Mouse (Mus musculus) Patski (cell line): ENCODE results near the gene Lrrc36. TPM values are rescaled to one million over a fixed set of nuclear protein-coding genes. Genes with fewer than 3 reads are reported as not detected.

Experiments
- ATAC-seq: fragments of 100-300 bp; one replicate; pipeline ENCODE4 v1.8.0; 2021
- CTCF ChIA-PET: fragments of 350-600 bp; sonication (Branson Sonifier 250); formaldehyde crosslinking; loops from one replicate; lab custom pipeline; 2022; ENCODE audit warnings: inconsistent platforms; lab: Charles Lee
- POLR2A ChIA-PET: fragments of 350-600 bp; sonication (Branson Sonifier 250); formaldehyde crosslinking; loops from one replicate; lab custom pipeline; 2022; ENCODE audit warnings: antibody characterized with exemption, inconsistent platforms; lab: Charles Lee
- DNase-seq: peaks from one replicate; pipeline ENCODE4 v3.0.0-alpha.2; 2011; ENCODE audit warnings: low read depth, low spot score
- H3K27me3 ChIP-seq: fragments of 371-371 bp; one replicate; pipeline ENCODE4 v1.5.1; 2021
- CTCF ChIP-seq: fragments of 100-300 bp; IDR thresholded peaks from one replicate; pipeline ENCODE4 v1.5.1; 2021
- in situ Hi-C: fragments of 300-500 bp; cut with MboI; formaldehyde crosslinking; loops from 3 replicates; pipeline ENCODE4 v1.11.1; 2018; ENCODE audit warnings: low pct_unique_long_range_greater_than_20kb, mixed read lengths
- polyA plus RNA-seq: library from polyadenylated mRNA; unstranded; gene quantifications from one replicate; pipeline ENCODE4 v1.2.3, GENCODE M21; 2021

The Lrrc36 gene
- polyA plus RNA-seq, 1 experiment from 2014 or later: not detected

DNA sequence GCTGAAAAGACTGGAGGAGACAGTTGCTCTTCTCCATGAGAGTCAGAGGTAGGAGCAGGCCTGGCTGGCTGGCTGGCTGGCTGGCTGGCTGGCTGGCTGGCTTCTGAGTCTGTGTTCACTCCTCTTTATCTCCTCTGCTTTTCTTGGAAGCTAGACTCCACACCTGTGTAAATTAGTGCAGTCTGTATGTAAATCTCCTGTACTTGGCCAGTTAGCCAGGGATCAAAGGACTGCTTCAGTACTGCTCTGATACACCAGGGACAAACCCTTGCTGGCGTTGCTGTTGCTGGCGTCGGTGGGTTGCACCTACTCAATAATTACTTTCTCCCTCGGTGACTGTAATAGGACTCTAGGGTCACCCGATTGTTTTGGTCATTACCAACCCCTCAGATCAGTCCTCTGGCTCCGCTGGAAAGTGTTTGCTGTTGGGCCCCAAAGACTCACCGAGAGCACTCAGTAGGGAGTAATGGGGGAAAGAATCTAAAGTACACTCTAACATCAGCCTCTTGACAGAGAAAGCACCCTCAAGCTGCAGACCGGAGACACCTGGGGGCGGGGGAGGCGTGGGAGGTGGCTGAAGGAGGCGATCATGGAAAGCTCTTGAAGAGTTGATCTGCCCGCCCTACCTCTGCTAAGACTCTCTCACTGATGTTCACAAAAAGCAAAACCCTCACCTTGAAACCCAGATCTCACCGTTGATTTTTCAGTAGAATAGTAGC, 47.9 kb downstream of the Lrrc36 start:
- in situ Hi-C loops: no loop called here
- POLR2A ChIA-PET: no interaction called here
- no peak for ATAC-seq

DNA sequence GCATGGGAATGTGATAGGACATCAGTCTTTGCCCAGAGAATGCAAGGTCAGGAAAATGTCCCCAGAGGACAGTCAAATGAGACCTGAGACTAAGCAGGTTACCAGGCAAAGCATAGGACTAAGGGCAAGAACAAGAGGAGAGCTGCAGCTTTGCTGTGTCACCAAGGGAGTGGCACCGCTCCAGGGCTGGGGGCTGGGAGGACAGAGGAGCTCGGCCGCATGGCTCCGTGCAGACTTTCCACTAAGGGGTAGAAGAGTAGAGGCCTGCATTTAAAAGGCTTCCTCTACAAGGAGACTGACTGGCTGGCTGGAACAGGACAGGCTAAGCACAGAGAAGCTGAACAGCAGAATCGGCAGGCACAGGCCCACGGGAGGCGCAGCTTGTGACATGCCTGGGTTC, 51.2 kb downstream of the Lrrc36 start:
- ChIA-PET CTCF (interaction anchor here (0.8 to 1.3 kb wide), 4 partner anchors 8 to 13 kb away, joined by 3 to 4 read pairs (median 3); no protein-coding TSS in a partner anchor), POLR2A (no interaction called here)
- DNase-seq (no peak), ATAC-seq (no peak)
- H3K27me3 ChIP-seq: no peaks in the 10 kb centered on the region
- in situ Hi-C loops: no loop called here
- no peak for TF ChIP-seq CTCF

More for the DNA sequence above, 47.9 kb downstream of the Lrrc36 start:
- H3K27me3 ChIP-seq: peaks cover 3% of the 10 kb centered on the region
- DNase-seq: no peak
- TF ChIP-seq CTCF: no peak
- CTCF ChIA-PET: no interaction called here

DNA sequence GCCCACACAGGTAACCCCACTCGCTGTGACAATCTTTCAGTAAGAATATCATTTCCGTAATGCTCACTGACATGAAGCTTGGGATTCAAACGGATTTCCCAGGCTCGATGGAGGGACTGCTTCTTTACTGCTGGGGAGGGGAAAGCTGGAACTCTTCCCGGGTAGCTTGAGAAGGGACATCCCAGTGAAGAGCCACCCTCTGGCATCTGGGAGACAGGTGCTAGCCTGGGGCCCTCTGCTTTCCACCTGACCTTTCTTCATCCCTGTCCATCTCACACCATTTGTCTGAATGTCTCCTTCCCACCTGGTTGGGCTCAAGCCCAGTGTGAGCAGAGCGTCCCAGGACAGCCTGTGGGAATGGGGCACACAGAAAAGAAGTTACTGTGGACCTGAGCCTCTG, 52.9 kb downstream of the Lrrc36 start:
- DNase-seq: no peak
- H3K27me3 ChIP-seq: no peaks in the 10 kb centered on the region
- ChIA-PET POLR2A (interaction anchor here (0.9 kb wide), 1 partner anchor 15 kb away, joined by 4 read pairs; no protein-coding TSS in a partner anchor), CTCF (interaction anchor here (0.9 to 1.2 kb wide), 2 partner anchors 9 to 14 kb away, joined by 3 to 5 read pairs; no protein-coding TSS in a partner anchor)
- in situ Hi-C loops: no loop called here
- ATAC-seq: no peak
- no peak for TF ChIP-seq CTCF

DNA sequence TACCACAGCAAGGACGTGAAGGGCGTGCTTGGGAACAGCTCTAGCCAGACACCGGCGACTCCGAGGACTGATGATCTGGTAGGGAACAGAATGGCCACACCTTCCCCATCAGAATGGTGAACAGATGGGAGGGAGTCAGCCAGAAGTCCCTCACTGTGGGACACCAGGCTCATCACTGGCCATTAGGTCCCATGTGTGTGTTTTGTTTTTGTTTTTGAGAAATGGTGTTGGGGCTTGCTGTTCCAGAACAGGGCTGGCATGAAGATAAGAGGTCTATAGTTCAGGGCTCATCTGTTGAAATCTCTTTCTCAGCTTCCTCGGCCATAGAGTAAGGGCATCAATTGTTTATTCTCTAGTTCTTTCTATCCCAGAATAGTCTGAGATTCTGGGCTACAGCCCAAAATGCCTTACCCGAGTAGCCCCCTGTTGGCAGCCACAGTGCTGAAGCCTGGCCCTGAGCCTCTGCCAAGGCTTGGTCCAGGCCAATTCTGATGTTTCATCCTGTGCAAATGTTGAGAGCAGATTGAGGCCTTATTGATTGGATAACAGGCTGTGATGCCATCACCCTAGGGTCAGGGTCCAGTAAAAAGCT, 53.4 kb downstream of the Lrrc36 start:
- no peak for ATAC-seq
- POLR2A ChIA-PET: interaction anchor here (0.9 kb wide), 1 partner anchor 14 kb away, joined by 4 read pairs; no protein-coding TSS in a partner anchor
- H3K27me3 ChIP-seq: no peaks in the 10 kb centered on the region
- in situ Hi-C loops: no loop called here
- DNase-seq: no peak
- TF ChIP-seq CTCF: no peak
- CTCF ChIA-PET: interaction anchor here (1.2 kb wide), 1 partner anchor 13 kb away, joined by 3 read pairs; no protein-coding TSS in a partner anchor

DNA sequence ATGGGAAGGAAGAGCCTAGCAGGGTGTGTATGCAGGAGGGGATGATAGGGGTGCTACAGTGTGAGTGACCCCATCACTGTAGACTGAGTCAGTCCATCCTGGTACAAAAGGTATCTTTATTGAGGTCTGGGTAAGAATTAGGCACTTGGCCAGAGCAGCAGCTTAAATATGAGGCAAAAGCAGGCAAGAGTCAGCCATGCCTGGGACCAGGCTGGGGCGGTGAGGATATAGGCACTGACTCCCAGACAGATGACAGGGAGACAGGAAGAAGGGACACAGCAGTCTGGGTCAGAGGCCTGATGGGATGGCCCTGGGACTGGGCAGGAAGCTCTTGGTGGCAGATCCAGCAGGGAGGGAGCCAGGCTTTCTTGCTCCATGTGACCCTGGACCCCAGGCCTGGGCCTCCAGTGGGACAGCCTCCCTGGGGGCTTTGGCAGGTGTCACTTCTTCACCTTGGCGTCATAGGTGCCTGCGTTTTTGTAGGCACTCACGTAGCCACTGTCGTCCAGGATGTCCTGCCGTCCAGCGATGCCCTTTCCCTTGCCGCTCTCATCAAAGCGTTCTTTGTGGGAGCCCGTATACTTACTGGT, 54.1 kb downstream of the Lrrc36 start:
- ChIA-PET CTCF (interaction anchor here (1.2 kb wide), 1 partner anchor 12 kb away, joined by 3 read pairs; no protein-coding TSS in a partner anchor), POLR2A (no interaction called here)
- H3K27me3 ChIP-seq: no peaks in the 10 kb centered on the region
- DNase-seq (no peak), ATAC-seq (no peak)
- in situ Hi-C loops: no loop called here
- no peak for TF ChIP-seq CTCF

DNA sequence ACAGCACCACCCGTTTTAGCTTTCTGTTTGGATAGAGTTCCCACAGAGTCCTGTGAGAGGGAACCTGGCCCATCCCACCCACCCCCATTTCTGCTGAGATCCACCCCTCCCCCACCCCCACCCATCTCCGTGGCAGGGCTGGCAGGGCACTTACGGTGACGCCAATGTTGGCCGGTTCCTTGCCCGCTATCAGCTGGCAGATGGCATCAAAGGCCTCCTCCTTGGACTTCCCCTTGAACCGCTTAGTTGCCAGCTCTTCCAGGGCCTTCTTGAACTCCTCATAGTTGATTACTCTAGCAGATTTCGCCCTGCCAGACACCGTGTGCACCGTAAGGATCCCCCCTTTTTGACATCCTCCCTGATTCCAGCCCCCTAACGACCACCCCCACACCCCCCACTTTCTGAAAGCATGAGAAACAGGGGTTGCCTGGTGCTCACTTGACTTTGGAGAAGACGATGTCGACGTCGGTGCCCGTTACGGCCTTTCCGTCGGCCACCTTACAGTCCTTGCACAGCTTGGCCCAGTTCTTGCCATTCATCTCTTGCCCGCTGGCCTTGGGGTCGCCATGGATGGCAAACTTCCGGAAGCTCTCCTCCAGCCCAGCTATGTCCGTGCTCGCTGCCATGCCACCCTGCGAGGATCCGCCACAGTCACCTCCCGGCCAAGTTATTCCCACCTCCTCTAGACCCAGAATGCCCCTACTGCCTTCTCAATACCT, 54.8 kb downstream of the Lrrc36 start:
- TF ChIP-seq CTCF: no peak
- DNase-seq: no peak
- POLR2A ChIA-PET: interaction anchor here (0.6 kb wide), 2 partner anchors 17 to 56 kb away, joined by 3 read pairs; no protein-coding TSS in a partner anchor
- H3K27me3 ChIP-seq: no peaks in the 10 kb centered on the region
- in situ Hi-C loops: no loop called here
- ATAC-seq: no peak
- CTCF ChIA-PET: no interaction called here

DNA sequence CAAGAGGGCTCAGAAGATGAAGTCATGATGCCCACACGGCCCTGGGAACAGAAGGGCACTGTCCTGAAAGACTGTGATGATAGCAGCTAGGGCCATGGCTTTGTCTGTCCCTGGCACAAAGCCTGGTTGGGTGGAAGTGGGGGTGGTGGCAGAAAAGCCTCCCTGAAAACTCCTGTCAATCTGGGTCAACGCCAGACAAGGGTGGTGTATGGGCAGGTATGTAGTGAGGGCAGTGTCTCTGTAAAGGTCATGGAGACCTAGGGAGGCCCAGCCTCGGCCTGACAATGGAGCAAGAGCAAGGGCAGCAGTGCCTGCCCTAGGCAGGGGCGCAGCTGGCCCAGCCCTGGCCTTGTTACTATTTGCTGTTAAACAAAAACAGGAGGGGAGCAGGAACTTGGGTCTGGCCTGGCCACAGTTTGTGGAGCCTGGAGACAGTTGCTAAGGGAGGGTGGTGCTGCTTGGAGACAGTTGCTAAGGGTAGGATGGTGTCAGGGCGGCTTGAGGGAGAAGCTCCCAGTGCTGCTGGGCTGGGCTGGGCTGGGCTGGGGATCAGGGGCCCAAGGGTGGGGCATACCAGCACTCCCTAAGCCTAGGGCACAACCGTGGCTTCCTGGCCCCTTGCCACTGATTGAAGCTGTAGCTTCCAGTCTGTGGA, 55.8 kb downstream of the Lrrc36 start:
- H3K27me3 ChIP-seq: no peaks in the 10 kb centered on the region
- ATAC-seq (no peak), DNase-seq (no peak)
- CTCF ChIA-PET: interaction anchor here (1.5 kb wide), 1 partner anchor 15 kb away, joined by 5 read pairs; no protein-coding TSS in a partner anchor
- in situ Hi-C loops: no loop called here
- POLR2A ChIA-PET: interaction anchor here (0.6 kb wide), 1 partner anchor 18 kb away, joined by 3 read pairs; no protein-coding TSS in a partner anchor
- TF ChIP-seq CTCF: no peak

DNA sequence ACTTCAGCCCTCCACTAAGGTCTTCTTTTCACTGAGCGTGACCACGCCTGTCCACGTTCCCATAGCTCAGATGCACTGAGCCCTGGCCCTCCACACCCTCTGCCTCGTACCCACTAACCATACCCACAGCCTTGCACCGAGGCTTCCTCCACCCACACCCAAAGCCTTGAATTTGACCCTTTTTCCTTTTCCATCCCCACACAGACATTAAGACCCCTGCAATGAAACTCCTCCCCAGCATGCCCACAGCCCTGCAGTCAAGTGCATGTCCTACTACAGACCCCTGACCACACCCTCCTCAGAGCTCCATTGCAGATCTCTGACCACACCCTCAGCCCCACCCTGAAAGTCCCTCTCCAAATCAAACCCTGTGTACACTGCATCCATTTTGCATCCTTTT, 56.4 kb downstream of the Lrrc36 start:
- ChIA-PET POLR2A (interaction anchor here (1.7 kb wide), 1 partner anchor 11 kb away, joined by 9 read pairs; no protein-coding TSS in a partner anchor), CTCF (interaction anchor here (1.5 kb wide), 1 partner anchor 15 kb away, joined by 5 read pairs; no protein-coding TSS in a partner anchor)
- no peak for TF ChIP-seq CTCF
- DNase-seq: no peak
- no peak for ATAC-seq
- in situ Hi-C loops: no loop called here
- no peaks in the 10 kb centered on the region for H3K27me3 ChIP-seq

DNA sequence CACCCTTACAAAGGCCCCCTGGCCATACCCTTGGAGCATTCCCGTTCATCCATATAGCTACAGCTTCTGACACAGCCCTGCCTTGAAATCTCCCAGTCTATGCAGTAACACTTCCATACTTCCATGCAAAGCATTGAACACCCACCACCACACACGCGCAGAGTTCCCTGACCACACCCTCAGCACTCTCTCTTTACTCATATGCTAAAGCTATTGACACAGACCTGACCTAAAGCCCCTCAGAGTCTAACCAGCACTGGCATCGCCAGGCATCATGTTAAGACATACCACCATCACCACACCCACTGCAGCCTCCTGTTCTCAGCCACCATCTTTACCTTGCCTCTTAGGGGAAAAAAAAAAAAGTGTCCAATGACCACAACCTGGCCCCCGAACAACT, 56.9 kb downstream of the Lrrc36 start:
- ChIA-PET POLR2A (interaction anchor here (0.6 to 1.7 kb wide), 2 partner anchors 11 to 106 kb away, joined by 3 to 9 read pairs; no protein-coding TSS in a partner anchor), CTCF (interaction anchor here (1.5 kb wide), 1 partner anchor 14 kb away, joined by 5 read pairs; no protein-coding TSS in a partner anchor)
- ATAC-seq (no peak), DNase-seq (no peak)
- no peaks in the 10 kb centered on the region for H3K27me3 ChIP-seq
- in situ Hi-C loops: no loop called here
- no peak for TF ChIP-seq CTCF
